Comparison of ENCODE assay signal across 10 mouse cellular contexts in genomic region chr1:168230134-168230533, GRCm38 (mm10).
A peak's percentile ranks its signal among the peaks of the same experiment; 100 is the strongest.
DNase-seq lines count a peak whose midpoint lies in the region; ATAC-seq and TF ChIP-seq lines count a peak whose summit lies in the region.
"Had no signal": no experiment of that assay in that cellular context is flagged by ENCODE, and none has a peak within 500 bp of the region (broad histone marks: within the 10 kb centered on the region; RNA-seq: fewer than 3 reads in every experiment).

No protein-coding gene starts in this region.

- WGBS in hindbrain, embryonic 11.5 days, result 46% methylated on average over 4 of the region's 4 CpGs
- 54% methylated on average over 4 of the region's 4 CpGs for WGBS in hindbrain, postnatal 0 days
- WGBS in forebrain, embryonic 11.5 days, result 58% methylated on average over 4 of the region's 4 CpGs
- WGBS in limb, embryonic 13.5 days, result 17% methylated on average over 4 of the region's 4 CpGs

- H3K4me1 ChIP-seq in hindbrain, embryonic 11.5 days (replicated peaks; ENCODE audit: control insufficient read depth, insufficient read depth, low read length), result no peaks in the 10 kb centered on the region; the same call in 1 of the 2 replicates
- H3K4me1 ChIP-seq in hindbrain, postnatal 0 days (ENCODE audit: insufficient read depth, low read length), result peaks cover 33% of the 10 kb centered on the region
- peaks cover 10% of the 10 kb centered on the region; the same call in 1 of the 2 replicates for H3K4me1 ChIP-seq in forebrain, embryonic 11.5 days (replicated peaks; ENCODE audit: control insufficient read depth, insufficient read depth, low read length)
- peaks cover 49% of the 10 kb centered on the region for H3K4me1 ChIP-seq in limb, embryonic 13.5 days

- no peaks in the 10 kb centered on the region for H3K27me3 ChIP-seq in hindbrain, embryonic 11.5 days (ENCODE audit: control insufficient read depth, insufficient read depth, low read length)
- H3K27me3 ChIP-seq in hindbrain, postnatal 0 days (ENCODE audit: insufficient read depth, low read length), result no peaks in the 10 kb centered on the region
- H3K27me3 ChIP-seq in forebrain, embryonic 11.5 days (ENCODE audit: control insufficient read depth, insufficient read depth, low read length), result no peaks in the 10 kb centered on the region
- 0 out of 2 replicates have a peak, but pooled peaks cover 2% of the 10 kb centered on the region for H3K27me3 ChIP-seq in limb, embryonic 13.5 days

- no peak overlapping the region for H3K27ac ChIP-seq in hindbrain, embryonic 11.5 days (ENCODE audit: low read depth, low read length)
- no peak overlapping the region for H3K27ac ChIP-seq in hindbrain, postnatal 0 days
- no peak overlapping the region for H3K27ac ChIP-seq in forebrain, embryonic 11.5 days (ENCODE audit: low read depth, low read length)
- peak overlapping the region; percentile 45; the same call in 1 of the 2 replicates for H3K27ac ChIP-seq in limb, embryonic 13.5 days

- no peaks in the 10 kb centered on the region for H3K9me3 ChIP-seq in hindbrain, embryonic 11.5 days (ENCODE audit: control insufficient read depth, low read length)
- no peaks in the 10 kb centered on the region for H3K9me3 ChIP-seq in hindbrain, postnatal 0 days (ENCODE audit: low read length)
- no peaks in the 10 kb centered on the region for H3K9me3 ChIP-seq in forebrain, embryonic 11.5 days (ENCODE audit: control insufficient read depth, low read length)
- H3K9me3 ChIP-seq in limb, embryonic 13.5 days, result no peaks in the 10 kb centered on the region

- peak; percentile 16; the same call in 1 of the 2 replicates for ATAC-seq in hindbrain, embryonic 11.5 days (ENCODE audit: low FRiP score)
- ATAC-seq in hindbrain, postnatal 0 days, result no peak
- ATAC-seq in forebrain, embryonic 11.5 days (replicated peaks; ENCODE audit: low FRiP score), result peak; percentile 35; the same call in 1 of the 2 replicates
- peak; percentile 85 for ATAC-seq in limb, embryonic 13.5 days (ENCODE audit: low FRiP score, low read depth)

- no peak overlapping the region for H3K9ac ChIP-seq in hindbrain, embryonic 11.5 days (ENCODE audit: low read depth, low read length)
- H3K9ac ChIP-seq in hindbrain, postnatal 0 days (replicated peaks; ENCODE audit: low read length), result no peak overlapping the region
- no peak overlapping the region for H3K9ac ChIP-seq in forebrain, embryonic 11.5 days (ENCODE audit: low read length)
- no peak overlapping the region for H3K9ac ChIP-seq in limb, embryonic 13.5 days

- DNase-seq in hindbrain, embryonic 11.5 days (ENCODE audit: low spot score), result no peak
- DNase-seq in hindbrain, postnatal 0 days (ENCODE audit: low spot score), result no peak
- DNase-seq in adipocyte (ENCODE audit: low spot score), result peak; percentile 35
- DNase-seq in forebrain, embryonic 11.5 days (ENCODE audit: low spot score), result no peak
- DNase-seq in cerebellum, postnatal 36 days, result no peak
- no peak for DNase-seq in thymus, postnatal 0 days (ENCODE audit: low spot score)
- no peak for DNase-seq in cerebellum, postnatal 25 days
- DNase-seq: gastrocnemius, postnatal 25 days; left cerebral cortex, postnatal 4 days had no signal

- H3K4me3 ChIP-seq in hindbrain, embryonic 11.5 days (ENCODE audit: low read depth, low read length), result no peak overlapping the region
- H3K4me3 ChIP-seq in hindbrain, postnatal 0 days (ENCODE audit: low read length), result no peak overlapping the region
- H3K4me3 ChIP-seq in forebrain, embryonic 11.5 days (ENCODE audit: low read depth, low read length), result no peak overlapping the region
- H3K4me3 ChIP-seq in limb, embryonic 13.5 days, result no peak overlapping the region

- TF ChIP-seq CTCF in hindbrain, postnatal 0 days (IDR thresholded peaks at IDR 0.05; ENCODE audit: low read depth), result no peak

- H3K4me2 ChIP-seq in hindbrain, embryonic 11.5 days (replicated peaks; ENCODE audit: low read depth, low read length), result no peak overlapping the region
- no peak overlapping the region for H3K4me2 ChIP-seq in hindbrain, postnatal 0 days (ENCODE audit: low read depth, low read length)
- no peak overlapping the region for H3K4me2 ChIP-seq in forebrain, embryonic 11.5 days (ENCODE audit: low read depth, low read length, severe bottlenecking)
- peak overlapping the region; percentile 23; the same call in 1 of the 2 replicates for H3K4me2 ChIP-seq in limb, embryonic 13.5 days (replicated peaks)

- no peaks in the 10 kb centered on the region for H3K36me3 ChIP-seq in hindbrain, embryonic 11.5 days (ENCODE audit: control insufficient read depth, insufficient read depth, low read length)
- H3K36me3 ChIP-seq in hindbrain, postnatal 0 days (ENCODE audit: insufficient read depth, low read length), result no peaks in the 10 kb centered on the region
- H3K36me3 ChIP-seq in forebrain, embryonic 11.5 days (ENCODE audit: control insufficient read depth, insufficient read depth, low read length), result no peaks in the 10 kb centered on the region
- no peaks in the 10 kb centered on the region for H3K36me3 ChIP-seq in limb, embryonic 13.5 days
